Mouse (Mus musculus): ENCODE results near the gene Ccdc113.

The Ccdc113 gene

GRCm38 (mm10) chr8:95595131-95595530, 61.2 kb downstream of the Ccdc113 start:
- in situ Hi-C loops (cut with MboI; ENCODE audit: unreplicated experiment in 2 of 2): loop anchor here in 1 of 2 experiments (5.0 kb wide), 1 partner anchor 102 kb away; no protein-coding TSS in a partner anchor

GRCm38 (mm10) chr8:95596841-95597241, 63.0 kb downstream of the Ccdc113 start:
- in situ Hi-C loops (cut with MboI; ENCODE audit: unreplicated experiment in 2 of 2): loop anchor here in 1 of 2 experiments (5.0 kb wide), 1 partner anchor 100 kb away; no protein-coding TSS in a partner anchor

GRCm38 (mm10) chr8:95599861-95600260, 66.0 kb downstream of the Ccdc113 start:
- in situ Hi-C loops (cut with MboI; ENCODE audit: unreplicated experiment in 2 of 2): loop anchor here (5.0 to 10.0 kb wide), 4 partner anchors 97 to 325 kb away; no protein-coding TSS in a partner anchor

GRCm38 (mm10) chr8:95601306-95601705, 67.4 kb downstream of the Ccdc113 start:
- in situ Hi-C loops (cut with MboI; ENCODE audit: unreplicated experiment in 2 of 2): loop anchor here (5.0 to 10.0 kb wide), 4 partner anchors 96 to 323 kb away; no protein-coding TSS in a partner anchor

- in situ Hi-C loops (cut with MboI; ENCODE audit: unreplicated experiment in 2 of 2): loop anchor here (5.0 to 10.0 kb wide), 4 partner anchors 95 to 323 kb away; no protein-coding TSS in a partner anchor
Observed at GRCm38 (mm10) chr8:95602168-95602567, 68.3 kb downstream of the Ccdc113 start.

- in situ Hi-C loops (cut with MboI; ENCODE audit: unreplicated experiment in 2 of 2): loop anchor here in 1 of 2 experiments (10.0 kb wide), 1 partner anchor 318 kb away; no protein-coding TSS in a partner anchor
Observed at GRCm38 (mm10) chr8:95606509-95606908, 72.6 kb downstream of the Ccdc113 start.

GRCm38 (mm10) chr8:95607210-95607609, 73.3 kb downstream of the Ccdc113 start:
- in situ Hi-C loops (cut with MboI; ENCODE audit: unreplicated experiment in 2 of 2): loop anchor here in 1 of 2 experiments (10.0 kb wide), 1 partner anchor 318 kb away; no protein-coding TSS in a partner anchor
